Mouse (Mus musculus) ES-E14 (cell line): ENCODE results near the gene Pcp4. TPM values are rescaled to one million over a fixed set of nuclear protein-coding genes. Genes with fewer than 3 reads are reported as not detected.
"Not testable (repeated sequence)": the region's sequence is repeated elsewhere in the genome, so short reads cannot be mapped to it uniquely, and the experiment has no call there.

ENCODE experiments used
- DNase-seq: peaks from one replicate; pipeline ENCODE4 v3.0.0-alpha.2; 2013; ENCODE audit warnings: low read depth, low spot score
- H3K27ac ChIP-seq: 2 replicates; pipeline ENCODE4 v1.5.1; 2012; ENCODE audit warnings: low read depth, mild to moderate bottlenecking, low read length, moderate library complexity, mixed read lengths; ENCODE audit not compliant: poor library complexity, insufficient read depth, severe bottlenecking
- H3K36me3 ChIP-seq: 2 replicates; pipeline ENCODE4 v1.6.1; 2012; ENCODE audit warnings: mild to moderate bottlenecking, low read length, moderate library complexity, mixed read lengths; ENCODE audit not compliant: control insufficient read depth, poor library complexity, insufficient read depth, severe bottlenecking
- H3K4me1 ChIP-seq, 2 experiments: fragments of 150-350 bp in 1 of 2; sonication (generic) in 1 of 2; 2 replicates each; pipeline ENCODE4 v1.6.1; 2012; ENCODE audit warnings: low read length in 2 of 2, mild to moderate bottlenecking in 1 of 2, mixed read lengths in 1 of 2; ENCODE audit not compliant: control insufficient read depth in 2 of 2, insufficient read depth in 2 of 2, poor library complexity in 1 of 2
- H3K4me3 ChIP-seq, 2 experiments: fragments of 150-350 bp in 1 of 2; sonication (generic) in 1 of 2; 2 replicates each; pipeline ENCODE4 v1.5.1; 2012; ENCODE audit warnings: low read length in 2 of 2, low read depth in 1 of 2, mild to moderate bottlenecking in 1 of 2, mixed read lengths in 1 of 2; ENCODE audit not compliant: insufficient read depth in 1 of 2, poor library complexity in 1 of 2, severe bottlenecking in 1 of 2
- H3K9ac ChIP-seq: 2 replicates; pipeline ENCODE4 v1.6.1; 2012; ENCODE audit warnings: low read depth, mild to moderate bottlenecking, low read length, mixed read lengths; ENCODE audit not compliant: poor library complexity, insufficient read depth, severe bottlenecking
- H3K9me3 ChIP-seq: fragments of 150-350 bp; sonication (generic); 2 replicates; pipeline ENCODE4 v1.6.1; 2012; ENCODE audit warnings: low read depth, mild to moderate bottlenecking, low read length; ENCODE audit not compliant: control insufficient read depth, insufficient read depth
- CHD2 ChIP-seq: IDR thresholded peaks from 2 replicates; pipeline ENCODE4 v1.6.1; 2014; ENCODE audit warnings: mild to moderate bottlenecking, low read depth, low read length, inconsistent platforms
- HCFC1 ChIP-seq: IDR thresholded peaks from 2 replicates; pipeline ENCODE4 v1.6.1; 2012; ENCODE audit warnings: low read length, inconsistent platforms, borderline replicate concordance; ENCODE audit not compliant: insufficient read depth
- MAFK ChIP-seq: IDR thresholded peaks from 2 replicates; pipeline ENCODE4 v1.6.1; 2014; ENCODE audit warnings: mild to moderate bottlenecking, low read depth, low read length, inconsistent platforms; ENCODE audit not compliant: insufficient read depth
- ZC3H11A ChIP-seq: IDR thresholded peaks from 2 replicates; pipeline ENCODE4 v1.6.1; 2012; ENCODE audit warnings: low read depth, mild to moderate bottlenecking, inconsistent platforms, low read length, borderline replicate concordance
- ZNF384 ChIP-seq: IDR thresholded peaks from 2 replicates; pipeline ENCODE4 v1.6.1; 2012; ENCODE audit warnings: low read depth, low read length, inconsistent platforms
- in situ Hi-C, 2 experiments: fragments of 600-800 bp; cut with MboI; formaldehyde crosslinking; loops; one replicate each; pipeline ENCODE4 v1.15.1; 2025; ENCODE audit warnings: low sequenced_read_pairs in 2 of 2, inconsistent platforms in 1 of 2; ENCODE audit not compliant: unreplicated experiment in 2 of 2
- total RNA-seq: library from RNA; depleted of rRNA; stranded (reverse); fragments of 300-350 nt; gene quantifications from 2 replicates; pipeline ENCODE4 v1.2.3, GENCODE M21; 2012

The Pcp4 gene
- total RNA-seq, 1 experiment: not detected

GRCm38 (mm10) chr16:96443468-96443867, 23.9 kb upstream of the Pcp4 start, which contains the start of gene Itgb2l:
TSS of gene Itgb2l (minus strand) at chr16:96443619.
- no peaks in the 10 kb centered on the region for H3K4me1 ChIP-seq
- H3K9ac ChIP-seq: no peak within 1 kb of the TSS
- 0 out of 2 replicates have a peak within 1 kb of the TSS, but pooled peaks have one; percentile 6 for H3K27ac ChIP-seq
- no peak for TF ChIP-seq ZC3H11A
- no peak for TF ChIP-seq CHD2
- TF ChIP-seq ZNF384: no peak
- TF ChIP-seq HCFC1: no peak
- no peak for TF ChIP-seq MAFK
- H3K36me3 ChIP-seq: no peaks in the 10 kb centered on the region
- no peak for DNase-seq
- in situ Hi-C loops: no loop called here
- H3K4me3 ChIP-seq: no peak within 1 kb of the TSS
- H3K9me3 ChIP-seq: no peaks in the 10 kb centered on the region

- H3K36me3 ChIP-seq, DNase-seq, H3K9me3 ChIP-seq, H3K4me3 ChIP-seq, H3K4me1 ChIP-seq, H3K9ac ChIP-seq, H3K27ac ChIP-seq, in situ Hi-C loops: not testable (repeated sequence)
Observed at GRCm38 (mm10) chr16:96450871-96451270, 16.5 kb upstream of the Pcp4 start.

DNA sequence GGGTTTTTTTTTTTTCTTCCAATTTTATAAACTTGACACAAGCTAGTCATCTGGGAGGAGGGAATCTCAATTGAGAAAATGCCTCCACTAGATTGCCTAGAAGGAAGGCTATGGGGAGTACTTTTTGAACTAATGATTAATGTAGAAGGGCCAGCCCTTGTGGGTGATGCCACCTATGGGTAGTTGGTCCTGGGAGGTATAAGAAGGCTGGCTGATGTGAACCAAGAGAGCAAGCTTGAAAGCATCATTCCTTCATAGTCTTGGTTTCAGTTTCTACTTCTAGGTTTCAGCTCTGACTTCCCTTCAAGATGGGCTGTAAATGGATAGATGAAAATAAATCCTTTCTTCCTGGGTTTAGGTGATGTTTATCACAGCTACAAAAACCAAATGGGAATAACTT, 13.3 kb upstream of the Pcp4 start:
- in situ Hi-C loops: no loop called here
- no peak for TF ChIP-seq MAFK
- TF ChIP-seq CHD2: no peak
- TF ChIP-seq ZC3H11A: no peak
- TF ChIP-seq HCFC1: no peak
- TF ChIP-seq ZNF384: no peak
- DNase-seq: no peak
- H3K4me1 ChIP-seq: no peaks in the 10 kb centered on the region
- no peaks in the 10 kb centered on the region for H3K9me3 ChIP-seq
- H3K4me3 ChIP-seq: no peak overlapping the region
- H3K27ac ChIP-seq: no peak overlapping the region
- H3K36me3 ChIP-seq: no peaks in the 10 kb centered on the region
- no peak overlapping the region for H3K9ac ChIP-seq

DNA sequence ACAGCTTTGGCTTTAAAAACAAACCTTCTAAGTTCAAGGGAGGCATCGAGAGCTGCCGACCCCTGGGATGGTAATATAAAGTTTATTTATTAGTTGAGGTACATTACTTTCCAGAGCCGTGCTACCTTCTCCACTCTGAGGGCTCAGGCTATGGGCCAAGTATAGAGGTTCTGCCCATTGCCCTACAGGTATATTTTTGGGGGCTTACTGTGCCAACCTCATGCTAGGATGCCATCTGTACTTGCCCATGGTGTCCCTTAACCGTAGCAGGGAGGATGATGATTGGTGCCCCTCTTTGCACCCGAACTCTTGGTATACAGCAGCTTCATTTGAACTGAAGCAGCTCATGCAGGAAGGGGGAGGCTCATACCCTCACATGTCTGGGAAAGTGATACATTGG, 9.8 kb upstream of the Pcp4 start:
- in situ Hi-C loops: no loop called here
- TF ChIP-seq HCFC1: no peak
- TF ChIP-seq ZC3H11A: no peak
- TF ChIP-seq CHD2: no peak
- TF ChIP-seq MAFK: no peak
- TF ChIP-seq ZNF384: no peak
- no peak overlapping the region for H3K27ac ChIP-seq
- no peak overlapping the region for H3K4me3 ChIP-seq
- H3K9me3 ChIP-seq: no peaks in the 10 kb centered on the region
- no peak overlapping the region for H3K9ac ChIP-seq
- DNase-seq: no peak
- H3K4me1 ChIP-seq: no peaks in the 10 kb centered on the region
- H3K36me3 ChIP-seq: no peaks in the 10 kb centered on the region

DNA sequence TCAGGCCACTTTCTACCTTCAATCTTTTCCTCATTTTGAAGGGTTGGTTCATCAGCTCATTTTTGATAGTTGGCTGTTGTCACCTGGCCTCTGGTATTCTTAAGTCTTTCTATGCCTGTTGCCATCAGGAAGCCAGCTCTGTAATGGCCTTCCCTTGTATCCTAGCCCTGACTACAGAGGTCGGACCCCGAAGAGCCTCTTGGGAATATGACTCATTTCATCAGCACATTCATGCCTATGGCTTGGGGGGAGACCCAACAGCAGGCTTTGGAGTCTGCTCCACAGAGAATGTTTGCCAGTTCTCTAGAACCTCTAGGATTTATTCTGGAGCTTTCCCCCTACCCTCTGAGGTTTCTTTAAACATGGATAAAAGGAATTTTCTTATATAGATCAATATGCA, 8.1 kb upstream of the Pcp4 start:
- no peak overlapping the region for H3K9ac ChIP-seq
- H3K4me1 ChIP-seq: no peaks in the 10 kb centered on the region
- TF ChIP-seq MAFK (no peak), HCFC1 (no peak), ZC3H11A (no peak), CHD2 (no peak), ZNF384 (no peak)
- no peaks in the 10 kb centered on the region for H3K36me3 ChIP-seq
- DNase-seq: no peak
- H3K4me3 ChIP-seq: no peak overlapping the region
- in situ Hi-C loops: no loop called here
- no peak overlapping the region for H3K27ac ChIP-seq
- no peaks in the 10 kb centered on the region for H3K9me3 ChIP-seq
